Mouse (Mus musculus): Measurements from ENCODE around the gene Olfr294. TPM values are rescaled to one million over a fixed set of nuclear protein-coding genes. Genes with fewer than 3 reads are reported as not detected.

The Olfr294 gene
- total and polyA plus RNA-seq, 3 experiments: not detected

DNA sequence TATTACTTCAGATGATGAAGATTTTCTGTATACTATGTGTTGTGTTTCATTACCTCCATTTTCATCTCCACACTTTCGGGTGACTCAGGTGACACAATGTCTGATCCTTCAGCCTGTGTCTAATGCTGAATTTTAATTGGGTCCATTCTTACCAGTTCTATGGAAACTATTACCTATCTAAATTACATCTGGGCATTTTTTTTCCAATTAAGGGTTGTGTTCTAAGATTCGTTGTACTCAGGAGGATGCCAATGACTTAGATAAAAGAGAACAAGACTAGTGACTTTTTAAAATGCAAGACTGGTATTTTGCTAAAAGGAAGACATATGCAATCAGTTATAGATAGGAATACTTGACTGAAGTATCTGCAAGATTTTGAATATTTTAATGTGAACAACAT, 32.9 kb downstream of the Olfr294 start, which contains the start of gene Olfr295:
Gene Olfr295 (plus strand): TSS at position 301 of the 400 bp plus-strand sequence.
- no peak for TF ChIP-seq RAD21 (IDR thresholded peaks at IDR 0.05; ENCODE audit: low read depth, low read length)
- TF ChIP-seq POLR2A (IDR thresholded peaks at IDR 0.05; ENCODE audit: low read depth, low read length): no peak
- TF ChIP-seq USF2 (conservative IDR thresholded peaks at IDR 0.05; ENCODE audit: low read depth, low read length): no peak
- no peak for TF ChIP-seq ETS1 (conservative IDR thresholded peaks at IDR 0.05; ENCODE audit: low read depth, low read length)
- TF ChIP-seq JUND (conservative IDR thresholded peaks at IDR 0.05; ENCODE audit: low read depth, low read length): no peak
- no peak for TF ChIP-seq PAX5 (IDR thresholded peaks at IDR 0.05; ENCODE audit: low read length)
- TF ChIP-seq CHD2 (IDR thresholded peaks at IDR 0.05; ENCODE audit: low read length): no peak
- no peak for TF ChIP-seq POLR2AphosphoS2 (IDR thresholded peaks at IDR 0.05; ENCODE audit: low read depth, low read length)
- no peak for TF ChIP-seq IRF4 (IDR thresholded peaks at IDR 0.05; ENCODE audit: low read depth, low read length)
- no peak for TF ChIP-seq TCF12 (IDR thresholded peaks at IDR 0.05; ENCODE audit: low read depth, low read length)
- no peak for TF ChIP-seq UBTF (IDR thresholded peaks at IDR 0.05; ENCODE audit: low read depth, low read length)
- no peak for TF ChIP-seq E2F4 (IDR thresholded peaks at IDR 0.05; ENCODE audit: insufficient replicate concordance, low read depth, low read length)
- TF ChIP-seq NRF1 (IDR thresholded peaks at IDR 0.05; ENCODE audit: low read depth, low read length): no peak
- TF ChIP-seq SIN3A (IDR thresholded peaks at IDR 0.05; ENCODE audit: low read length): no peak
- TF ChIP-seq KAT2A (IDR thresholded peaks at IDR 0.05; ENCODE audit: insufficient replicate concordance, low read length): no peak
- TF ChIP-seq BHLHE40 (IDR thresholded peaks at IDR 0.05; ENCODE audit: low read depth, low read length): no peak
- no peak for TF ChIP-seq ELF1 (IDR thresholded peaks at IDR 0.05; ENCODE audit: low read depth, low read length)
- no peak for TF ChIP-seq ZMIZ1 (IDR thresholded peaks at IDR 0.05; ENCODE audit: low read depth, low read length)
- TF ChIP-seq CTCF (conservative IDR thresholded peaks at IDR 0.05 in 1 of 2, IDR thresholded peaks at IDR 0.05 in 1 of 2; ENCODE audit: low read depth in 2 of 2, low read length in 2 of 2): no peak
- no peaks in the 10 kb centered on the region for H3K36me3 ChIP-seq (replicated peaks in 1 of 2; ENCODE audit: control insufficient read depth in 1 of 2, insufficient read depth in 1 of 2, low read length in 1 of 2)
- H3K27ac ChIP-seq (ENCODE audit: insufficient read depth, low read depth): no peak within 1 kb of the TSS
- no peaks in the 10 kb centered on the region for H3K27me3 ChIP-seq (replicated peaks)
- no peaks in the 10 kb centered on the region for H3K79me2 ChIP-seq (replicated peaks; ENCODE audit: control insufficient read depth, extremely low read depth, insufficient read depth, poor library complexity, severe bottlenecking)
- no peak within 1 kb of the TSS for H3K4me2 ChIP-seq (ENCODE audit: insufficient read depth, low read depth, poor library complexity, severe bottlenecking)
- no peak within 1 kb of the TSS for H3K4me3 ChIP-seq (replicated peaks in 1 of 3; ENCODE audit: low read depth in 2 of 3, low read length in 2 of 3, poor library complexity in 1 of 3)
- H3K9me3 ChIP-seq (replicated peaks; ENCODE audit: low read length): peaks cover 2% of the 10 kb centered on the region
- DNase-seq (ENCODE audit: extremely low read depth): no peak
- in situ Hi-C loops (cut with MboI; ENCODE audit: low pct_ligation_motif_present, low pct_unique_long_range_greater_than_20kb, low sequenced_read_pairs): no loop called here
- dilution Hi-C loops (cut with MboI; ENCODE audit: extremely low pct_ligation_motif_present, extremely low pct_unique_long_range_greater_than_20kb, low sequenced_read_pairs): no loop called here
- H3K4me1 ChIP-seq (ENCODE audit: control insufficient read depth in 1 of 2, insufficient read depth in 2 of 2): no peaks in the 10 kb centered on the region
- H3K9ac ChIP-seq (ENCODE audit: insufficient read depth, low read depth): no peak within 1 kb of the TSS

Other genes starting within 250 kb of the Olfr294 start
- not detected in 2 replicates for gene Olfr305, start 249.7 kb downstream of the Olfr294 start, total RNA-seq (2012; rRNA removed)
- gene Olfr305, start 249.7 kb downstream of the Olfr294 start, total RNA-seq (2014; rRNA removed): not detected in 2 replicates
- not detected in 2 replicates for gene Olfr305, start 249.7 kb downstream of the Olfr294 start, polyA plus RNA-seq (2012; ENCODE audit: insufficient read length, low read depth)
- gene Olfr304, start 230.0 kb downstream of the Olfr294 start, total RNA-seq (2012; rRNA removed): not detected in 2 replicates
- gene Olfr304, start 230.0 kb downstream of the Olfr294 start, total RNA-seq (2014; rRNA removed): not detected in 2 replicates
- gene Olfr304, start 230.0 kb downstream of the Olfr294 start, polyA plus RNA-seq (2012; ENCODE audit: insufficient read length, low read depth): not detected in 2 replicates
- gene Olfr303, start 218.9 kb downstream of the Olfr294 start, total RNA-seq (2012; rRNA removed): not detected in 2 replicates
- gene Olfr303, start 218.9 kb downstream of the Olfr294 start, total RNA-seq (2014; rRNA removed): not detected in 2 replicates
- not detected in 2 replicates for gene Olfr303, start 218.9 kb downstream of the Olfr294 start, polyA plus RNA-seq (2012; ENCODE audit: insufficient read length, low read depth)
- gene Olfr301, start 212.8 kb downstream of the Olfr294 start, total RNA-seq (2012; rRNA removed): not detected in 2 replicates
- gene Olfr301, start 212.8 kb downstream of the Olfr294 start, total RNA-seq (2014; rRNA removed): not detected in 2 replicates
- gene Olfr301, start 212.8 kb downstream of the Olfr294 start, polyA plus RNA-seq (2012; ENCODE audit: insufficient read length, low read depth): not detected in 2 replicates
- gene Olfr299, start 156.7 kb downstream of the Olfr294 start, total RNA-seq (2012; rRNA removed): not detected in 2 replicates
- not detected in 2 replicates for gene Olfr299, start 156.7 kb downstream of the Olfr294 start, total RNA-seq (2014; rRNA removed)
- gene Olfr299, start 156.7 kb downstream of the Olfr294 start, polyA plus RNA-seq (2012; ENCODE audit: insufficient read length, low read depth): not detected in 2 replicates
- gene Olfr298, start 124.2 kb downstream of the Olfr294 start, total RNA-seq (2012; rRNA removed): not detected in 2 replicates
- gene Olfr298, start 124.2 kb downstream of the Olfr294 start, total RNA-seq (2014; rRNA removed): not detected in 2 replicates
- gene Olfr298, start 124.2 kb downstream of the Olfr294 start, polyA plus RNA-seq (2012; ENCODE audit: insufficient read length, low read depth): not detected in 2 replicates
- not detected in 2 replicates for gene Olfr297, start 96.7 kb downstream of the Olfr294 start, total RNA-seq (2012; rRNA removed)
- gene Olfr297, start 96.7 kb downstream of the Olfr294 start, total RNA-seq (2014; rRNA removed): not detected in 2 replicates
- gene Olfr297, start 96.7 kb downstream of the Olfr294 start, polyA plus RNA-seq (2012; ENCODE audit: insufficient read length, low read depth): not detected in 2 replicates
- not detected in 2 replicates for gene Olfr295, start 32.8 kb downstream of the Olfr294 start, total RNA-seq (2012; rRNA removed)
- gene Olfr295, start 32.8 kb downstream of the Olfr294 start, total RNA-seq (2014; rRNA removed): not detected in 2 replicates
- 0.04 TPM in 1 of 2 replicates, not detected in the other for gene Olfr295, start 32.8 kb downstream of the Olfr294 start, polyA plus RNA-seq (2012; ENCODE audit: insufficient read length, low read depth)
- gene Olfr293, start 32.4 kb upstream of the Olfr294 start, total RNA-seq (2012; rRNA removed): not detected in 2 replicates
- gene Olfr293, start 32.4 kb upstream of the Olfr294 start, total RNA-seq (2014; rRNA removed): not detected in 2 replicates
- not detected in 2 replicates for gene Olfr293, start 32.4 kb upstream of the Olfr294 start, polyA plus RNA-seq (2012; ENCODE audit: insufficient read length, low read depth)
- gene Olfr292, start 71.7 kb upstream of the Olfr294 start, total RNA-seq (2012; rRNA removed): not detected in 2 replicates
- not detected in 2 replicates for gene Olfr292, start 71.7 kb upstream of the Olfr294 start, total RNA-seq (2014; rRNA removed)
- gene Olfr292, start 71.7 kb upstream of the Olfr294 start, polyA plus RNA-seq (2012; ENCODE audit: insufficient read length, low read depth): not detected in 2 replicates
- not detected in 2 replicates for gene Folh1, start 159.3 kb upstream of the Olfr294 start, total RNA-seq (2012; rRNA removed)
- gene Folh1, start 159.3 kb upstream of the Olfr294 start, total RNA-seq (2014; rRNA removed): not detected in 2 replicates
- gene Folh1, start 159.3 kb upstream of the Olfr294 start, polyA plus RNA-seq (2012; ENCODE audit: insufficient read length, low read depth): not detected in 2 replicates
- gene Vmn2r77, start 178.4 kb upstream of the Olfr294 start, total RNA-seq (2012; rRNA removed): not detected in 2 replicates
- not detected in 2 replicates for gene Vmn2r77, start 178.4 kb upstream of the Olfr294 start, total RNA-seq (2014; rRNA removed)
- not detected in 2 replicates for gene Vmn2r77, start 178.4 kb upstream of the Olfr294 start, polyA plus RNA-seq (2012; ENCODE audit: insufficient read length, low read depth)

Data from CH12.LX (cell line).